Mouse (Mus musculus): Measurements from ENCODE around the gene Idi1. TPM values are rescaled to one million over a fixed set of nuclear protein-coding genes. Genes with fewer than 3 reads are reported as not detected.

The Idi1 gene
- polyA plus RNA-seq, 1 experiment: 3.5 TPM

Other genes starting within 250 kb of the Idi1 start
- 11.3 and 18.5 TPM in 2 replicates for gene Wdr37, start 13.6 kb upstream of the Idi1 start, polyA plus RNA-seq (2012; rRNA removed)
- not detected in 2 replicates for gene Gm9745, start 62.7 kb downstream of the Idi1 start, polyA plus RNA-seq (2012; rRNA removed)
- not detected in 2 replicates for gene Idi2, start 67.4 kb downstream of the Idi1 start, polyA plus RNA-seq (2012; rRNA removed)
- gene Gtpbp4, start 110.6 kb downstream of the Idi1 start, polyA plus RNA-seq (2012; rRNA removed): 5.5 and 6.3 TPM in 2 replicates
- 11.8 and 13.9 TPM in 2 replicates for gene Larp4b, start 208.4 kb downstream of the Idi1 start, polyA plus RNA-seq (2012; rRNA removed)

Data from spleen, adult 2 months (tissue).